Mouse (Mus musculus): ENCODE measurements around the gene Psmg4. TPM values are rescaled to one million over a fixed set of nuclear protein-coding genes. Genes with fewer than 3 reads are reported as not detected.

Gene Psmg4
- total and polyA plus RNA-seq, 3 experiments = 121 to 161 TPM; not detected in 1

- Histone ChIP-seq H3K9me3 (replicated peaks; ENCODE audit: insufficient read depth, low read length) (no peaks in the 10 kb centered on the region), H3K36me3 (ENCODE audit: control insufficient read depth in 1 of 2, insufficient read depth in 2 of 2, low read length in 2 of 2) (peaks cover 0 to 3% of the 10 kb centered on the region in 2 experiments; a peak in 1 of 4 replicates), H3K4me1 (ENCODE audit: control insufficient read depth in 1 of 2, insufficient read depth in 2 of 2, low read length in 2 of 2) (peaks cover 2 to 4% of the 10 kb centered on the region in 2 experiments; a peak in 2 of 4 replicates), H3K4me3 (ENCODE audit: control insufficient read depth in 1 of 2, insufficient read depth in 1 of 2, low read depth in 2 of 2, low read length in 2 of 2) (peak overlapping the region; percentile 2 to 23; a peak in 2 of 4 replicates), H3K9ac (ENCODE audit: control insufficient read depth, low read depth, low read length, poor library complexity, severe bottlenecking) (peak overlapping the region; percentile 27; the same call in 1 of the 2 replicates), H3K27ac (ENCODE audit: control insufficient read depth, low read depth, low read length) (no peak overlapping the region), H3K27me3 (ENCODE audit: control insufficient read depth in 1 of 2, insufficient read depth in 2 of 2, low read length in 2 of 2) (no peaks in the 10 kb centered on the region), H3K79me2 (ENCODE audit: control insufficient read depth, insufficient read depth, low read length, poor library complexity) (no peaks in the 10 kb centered on the region)
- DNase-seq (ENCODE audit: low read depth, low spot score) = peak; percentile 81
- TF ChIP-seq POLR2AphosphoS2 (IDR thresholded peaks at IDR 0.05; ENCODE audit: low read length) (no peak), ZMIZ1 (IDR thresholded peaks at IDR 0.05; ENCODE audit: low read depth, low read length) (no peak)
These were observed 6.5 kb upstream of the Psmg4 start for GRCm38 (mm10) chr13:34156133-34156839.

GRCm38 (mm10) chr13:34156840-34157185 lies 6.0 kb upstream of the Psmg4 start:
- Histone ChIP-seq H3K9ac (ENCODE audit: control insufficient read depth, low read depth, low read length, poor library complexity, severe bottlenecking) (peak overlapping the region; percentile 27; the same call in 1 of the 2 replicates), H3K36me3 (ENCODE audit: control insufficient read depth in 1 of 2, insufficient read depth in 2 of 2, low read length in 2 of 2) (peaks cover 0 to 3% of the 10 kb centered on the region in 2 experiments; a peak in 1 of 4 replicates), H3K4me1 (ENCODE audit: control insufficient read depth in 1 of 2, insufficient read depth in 2 of 2, low read length in 2 of 2) (peaks cover 2 to 4% of the 10 kb centered on the region in 2 experiments; a peak in 2 of 4 replicates), H3K9me3 (replicated peaks; ENCODE audit: insufficient read depth, low read length) (no peaks in the 10 kb centered on the region), H3K27me3 (ENCODE audit: control insufficient read depth in 1 of 2, insufficient read depth in 2 of 2, low read length in 2 of 2) (no peaks in the 10 kb centered on the region), H3K4me3 (ENCODE audit: control insufficient read depth in 1 of 2, insufficient read depth in 1 of 2, low read depth in 2 of 2, low read length in 2 of 2) (peak overlapping the region in 1 of 2 experiments; percentile 23; a peak in 2 of 4 replicates), H3K27ac (ENCODE audit: control insufficient read depth, low read depth, low read length) (no peak overlapping the region), H3K79me2 (ENCODE audit: control insufficient read depth, insufficient read depth, low read length, poor library complexity) (no peaks in the 10 kb centered on the region)
- no peak for DNase-seq (ENCODE audit: low read depth, low spot score)
- TF ChIP-seq GABPA (IDR thresholded peaks at IDR 0.05; ENCODE audit: low read depth, low read length) (no peak), SIN3A (IDR thresholded peaks at IDR 0.05; ENCODE audit: low read length) (no peak), ZMIZ1 (IDR thresholded peaks at IDR 0.05; ENCODE audit: low read depth, low read length) (no peak), ZC3H11A (IDR thresholded peaks at IDR 0.05; ENCODE audit: low read depth, low read length) (no peak), NRF1 (IDR thresholded peaks at IDR 0.05; ENCODE audit: insufficient read depth, low read depth, low read length, poor library complexity, severe bottlenecking) (no peak), USF2 (IDR thresholded peaks at IDR 0.05; ENCODE audit: borderline replicate concordance in 1 of 2, insufficient read depth in 1 of 2, low read depth in 1 of 2, low read length in 2 of 2) (no peak), MYB (IDR thresholded peaks at IDR 0.05; ENCODE audit: low read depth, low read length) (no peak)

GRCm38 (mm10) chr13:34157596-34158157 lies 5.1 kb upstream of the Psmg4 start:
- Histone ChIP-seq H3K27me3 (ENCODE audit: control insufficient read depth in 1 of 2, insufficient read depth in 2 of 2, low read length in 2 of 2) (no peaks in the 10 kb centered on the region), H3K4me3 (ENCODE audit: control insufficient read depth in 1 of 2, insufficient read depth in 1 of 2, low read depth in 2 of 2, low read length in 2 of 2) (no peak overlapping the region), H3K27ac (ENCODE audit: control insufficient read depth, low read depth, low read length) (no peak overlapping the region), H3K9ac (ENCODE audit: control insufficient read depth, low read depth, low read length, poor library complexity, severe bottlenecking) (no peak overlapping the region), H3K36me3 (ENCODE audit: control insufficient read depth in 1 of 2, insufficient read depth in 2 of 2, low read length in 2 of 2) (peaks cover 0 to 7% of the 10 kb centered on the region in 2 experiments; a peak in 1 of 4 replicates), H3K4me1 (ENCODE audit: control insufficient read depth in 1 of 2, insufficient read depth in 2 of 2, low read length in 2 of 2) (peaks cover 2 to 4% of the 10 kb centered on the region in 2 experiments; a peak in 2 of 4 replicates), H3K79me2 (ENCODE audit: control insufficient read depth, insufficient read depth, low read length, poor library complexity) (no peaks in the 10 kb centered on the region; the same call in 1 of the 2 replicates), H3K9me3 (replicated peaks; ENCODE audit: insufficient read depth, low read length) (no peaks in the 10 kb centered on the region)
- no peak for TF ChIP-seq MAFK (IDR thresholded peaks at IDR 0.05; ENCODE audit: borderline replicate concordance, low read depth, low read length)
- peak in 1 of 3 experiments; percentile 8; a peak in 1 of 6 replicates for TF ChIP-seq CTCF (IDR thresholded peaks at IDR 0.05 in 2 of 3, conservative IDR thresholded peaks at IDR 0.05 in 1 of 3; ENCODE audit: control insufficient read depth in 1 of 3, insufficient read depth in 1 of 3, low read depth in 2 of 3, low read length in 3 of 3, poor library complexity in 1 of 3, severe bottlenecking in 1 of 3)
- TF ChIP-seq RAD21 (IDR thresholded peaks at IDR 0.05; ENCODE audit: low read depth, low read length) = no peak; the same call in 1 of the 2 replicates
- no peak for TF ChIP-seq E2F4 (IDR thresholded peaks at IDR 0.05; ENCODE audit: borderline replicate concordance, low read depth, low read length)
- no peak for TF ChIP-seq MYB (IDR thresholded peaks at IDR 0.05; ENCODE audit: low read depth, low read length)
- DNase-seq (ENCODE audit: low read depth, low spot score) = no peak

Data from MEL (cell line).